Mouse (Mus musculus) T-cell, adult 66 days (primary cell): ENCODE results near the gene Krt33b. TPM values are rescaled to one million over a fixed set of nuclear protein-coding genes. Genes with fewer than 3 reads are reported as not detected.

Experiments used
- total RNA-seq, 2 experiments: library from RNA; stranded (reverse); gene quantifications; 3 replicates in 1 of 2; 4 replicates in 1 of 2; pipeline ENCODE4 v1.2.4; 2023

The Krt33b gene
- not detected for total RNA-seq

DNA sequence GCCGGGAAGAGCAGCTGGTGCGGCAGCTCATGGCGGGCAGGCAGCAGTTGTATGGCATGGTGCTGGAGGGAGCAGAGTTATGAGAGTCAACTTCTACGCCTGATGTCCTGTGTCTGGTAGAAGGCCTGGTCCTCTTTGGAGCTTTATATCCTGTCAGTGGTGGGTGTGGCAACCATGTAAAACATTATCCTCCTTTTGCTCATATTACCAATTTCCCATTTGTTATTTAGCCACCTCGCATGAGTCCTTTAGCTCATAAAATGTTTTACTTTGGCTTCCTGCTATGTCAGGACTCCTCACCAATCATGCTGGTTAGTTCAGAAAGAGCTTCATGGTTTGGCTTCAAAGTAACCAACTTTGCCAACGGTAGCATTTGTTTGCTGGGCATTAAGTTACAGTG, at the start of gene Krt33b:
Gene Krt33b, minus strand, starts transcription at position 101 of the 400 bp plus-strand sequence.

GRCm38 (mm10) chr11:100050451-100050850, 20.8 kb upstream of the Krt33b start, which contains the start of gene Krt31:
Gene Krt31, minus strand, starts transcription at chr11:100050551.

GRCm38 (mm10) chr11:100041454-100041853, 11.8 kb upstream of the Krt33b start, which contains the start of gene Krt34:
Gene Krt34, minus strand, starts transcription at chr11:100041554.

DNA sequence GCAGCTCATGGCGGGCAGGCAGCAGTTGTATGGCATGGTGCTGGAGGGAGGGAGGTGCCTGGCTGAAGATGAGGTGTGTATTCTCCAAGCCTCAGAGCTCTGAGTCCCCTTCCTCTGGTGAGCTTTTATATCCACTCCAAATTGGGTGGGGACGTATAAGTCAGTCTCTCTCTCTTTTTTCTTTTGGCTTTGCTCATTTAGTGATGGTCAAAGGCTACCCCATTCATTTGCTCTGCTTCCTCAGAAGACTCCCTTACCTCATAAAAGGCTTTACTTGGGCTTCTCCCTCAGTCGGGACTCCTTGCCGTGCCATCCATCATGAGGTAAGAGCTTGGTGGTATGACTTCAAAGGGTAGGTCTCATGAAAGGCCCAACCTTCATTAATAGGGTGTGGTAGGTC, 13.6 kb downstream of the Krt33b start, which contains the start of gene Krt33a:
Gene Krt33a, minus strand, starts transcription at position 101 of the 400 bp plus-strand sequence.

GRCm38 (mm10) chr11:99993620-99994383, 35.9 kb downstream of the Krt33b start, which contains the start of gene Krtap17-1:
Gene Krtap17-1, minus strand, starts transcription at chr11:99993994.

GRCm38 (mm10) chr11:99986180-99986647, 43.5 kb downstream of the Krt33b start, which contains the start of gene Krtap16-1:
Gene Krtap16-1, minus strand, starts transcription at chr11:99986597.

DNA sequence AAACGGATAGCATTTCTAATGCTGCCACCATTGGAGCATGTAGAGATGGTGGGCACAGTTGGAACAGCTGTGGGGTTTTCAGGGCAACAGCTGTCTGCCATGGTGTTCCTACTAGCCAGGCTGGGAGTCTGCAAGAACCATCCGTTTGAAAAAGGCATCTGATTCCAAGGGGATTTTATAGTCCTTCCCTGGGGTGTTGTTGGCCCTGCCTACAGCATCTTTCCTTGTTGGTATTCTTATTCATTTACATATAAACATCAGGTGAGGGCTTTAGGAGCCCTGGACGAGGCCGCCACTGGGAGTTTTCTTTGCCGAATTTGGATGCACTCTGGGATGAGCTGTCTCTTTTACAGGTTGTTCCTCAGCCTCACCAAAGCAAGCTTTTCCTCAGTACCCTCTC, 50.7 kb downstream of the Krt33b start, which contains the start of gene Krtap29-1:
Gene Krtap29-1, minus strand, starts transcription at position 101 of the 400 bp plus-strand sequence.

Other genes starting within 250 kb of the Krt33b start
- gene Krtap4-8, start 249.2 kb downstream of the Krt33b start, total RNA-seq = not detected
- not detected for gene Krtap4-9, start 244.7 kb downstream of the Krt33b start, total RNA-seq
- gene Gm11596, start 236.4 kb downstream of the Krt33b start, total RNA-seq = not detected
- gene Gm11569, start 230.9 kb downstream of the Krt33b start, total RNA-seq = not detected
- gene Gm11554, start 225.4 kb downstream of the Krt33b start, total RNA-seq = not detected
- gene Krtap4-13, start 220.0 kb downstream of the Krt33b start, total RNA-seq = not detected
- not detected for gene Gm11564, start 214.2 kb downstream of the Krt33b start, total RNA-seq
- not detected for gene 2300003K06Rik, start 191.8 kb downstream of the Krt33b start, total RNA-seq
- gene Krtap4-16, start 178.3 kb downstream of the Krt33b start, total RNA-seq = not detected
- not detected for gene Gm11568, start 172.0 kb downstream of the Krt33b start, total RNA-seq
- not detected for gene Gm11559, start 165.4 kb downstream of the Krt33b start, total RNA-seq
- gene Krtap9-1, start 156.5 kb downstream of the Krt33b start, total RNA-seq = not detected
- not detected for gene Gm11567, start 150.7 kb downstream of the Krt33b start, total RNA-seq
- not detected for gene Krtap31-1, start 121.9 kb downstream of the Krt33b start, total RNA-seq
- not detected for gene Gm11565, start 115.1 kb downstream of the Krt33b start, total RNA-seq
- not detected for gene Krtap31-2, start 93.6 kb downstream of the Krt33b start, total RNA-seq
- gene Krtap9-5, start 81.4 kb downstream of the Krt33b start, total RNA-seq = not detected
- not detected for gene Krtap29-1, start 50.8 kb downstream of the Krt33b start, total RNA-seq
- not detected for gene Krtap16-1, start 43.3 kb downstream of the Krt33b start, total RNA-seq
- gene Krtap17-1, start 35.9 kb downstream of the Krt33b start, total RNA-seq = not detected
- gene Krt33a, start 13.7 kb downstream of the Krt33b start, total RNA-seq = not detected
- gene Krt34, start 11.7 kb upstream of the Krt33b start, total RNA-seq = not detected
- gene Krt31, start 20.7 kb upstream of the Krt33b start, total RNA-seq = not detected
- gene Krt32, start 58.4 kb upstream of the Krt33b start, total RNA-seq = not detected
- gene Krt35, start 66.4 kb upstream of the Krt33b start, total RNA-seq = not detected
- not detected for gene Krt36, start 75.8 kb upstream of the Krt33b start, total RNA-seq
- not detected for gene Krt13, start 91.7 kb upstream of the Krt33b start, total RNA-seq
- gene Krt15, start 106.1 kb upstream of the Krt33b start, total RNA-seq = not detected
- gene Krt19, start 118.8 kb upstream of the Krt33b start, total RNA-seq = not detected
- not detected for gene Krt9, start 163.4 kb upstream of the Krt33b start, total RNA-seq
- gene Krt14, start 177.7 kb upstream of the Krt33b start, total RNA-seq = not detected
- gene Krt16, start 219.0 kb upstream of the Krt33b start, total RNA-seq = not detected
- not detected for gene Krt17, start 231.2 kb upstream of the Krt33b start, total RNA-seq
- gene Krt42, start 240.0 kb upstream of the Krt33b start, total RNA-seq = not detected